In genomic region chr8:70364066-70364465, GRCm38 (mm10) we compare ENCODE assay signal across 10 mouse cellular contexts. TPM values are rescaled to one million over a fixed set of nuclear protein-coding genes. Genes with fewer than 3 reads are reported as not detected.
A peak's percentile ranks its signal among the peaks of the same experiment; 100 is the strongest.
DNase-seq lines count a peak whose midpoint lies in the region; ATAC-seq lines count a peak whose summit lies in the region.
"Had no signal": no experiment of that assay in that cellular context is flagged by ENCODE, and none has a peak within 500 bp of the region (broad histone marks: within the 10 kb centered on the region; RNA-seq: fewer than 3 reads in every experiment).

No protein-coding gene starts in this region.

- DNase-seq in embryo, embryonic 10.5 days (ENCODE audit: low spot score) = peak; percentile 37
- no peak for DNase-seq in embryo, embryonic 11 days
- DNase-seq in 3134 (ENCODE audit: extremely low read depth, insufficient read length, low spot score) (peak; percentile 66), liver (peak; percentile 47)
- peak; percentile 44 for DNase-seq in heart, postnatal 4 days
- no peak for DNase-seq in spleen, adult 18-20 months
- DNase-seq in thymus, postnatal 14 days = no peak
- DNase-seq: cerebellum, adult 2 months; forebrain, postnatal 0 days had no signal

- ATAC-seq in inflammation-experienced regulatory T-cells, adult 6 months = no peak
- ATAC-seq: forebrain, postnatal 0 days had no signal

RNA-seq across cellular contexts. Expression of gene Comp, which starts 9.3 kb away (rescaled TPM):
- total RNA-seq in heart, postnatal 4 days (2021) = 1 to 10 TPM; 2.5 to 2.6 TPM
- under 1 TPM in 2 of 3 experiments, not detected in 1; 0.24 to 0.40 TPM for polyA plus RNA-seq in inflammation-experienced regulatory T-cells, adult 6 months (2017; shearing (Covaris generic))

RNA-seq across cellular contexts. Expression of gene Upf1, which starts 11.0 kb away (rescaled TPM):
- total RNA-seq in heart, postnatal 4 days (2021) = 10 to 100 TPM; 44.1 to 45.9 TPM
- polyA plus RNA-seq in inflammation-experienced regulatory T-cells, adult 6 months (2017; shearing (Covaris generic)) = 10 to 100 TPM; 13.6 to 17.4 (median 14.2) TPM

RNA-seq across cellular contexts. Expression of gene Gdf1, which starts 34.4 kb away (rescaled TPM):
- total RNA-seq in heart, postnatal 4 days (2021) = under 1 TPM in 1 of 2 experiments, not detected in 1; 0.60 TPM
- polyA plus RNA-seq in inflammation-experienced regulatory T-cells, adult 6 months (2017; shearing (Covaris generic)) = under 1 TPM in 2 of 3 experiments, not detected in 1; 0.41 to 0.55 TPM

RNA-seq across cellular contexts. Expression of gene Cers1, which starts 48.5 kb away (rescaled TPM):
- under 1 TPM; 0.43 to 0.56 TPM for total RNA-seq in heart, postnatal 4 days (2021)
- not detected for polyA plus RNA-seq in inflammation-experienced regulatory T-cells, adult 6 months (2017; shearing (Covaris generic))

Comparison
In these comparisons a context has a peak if more than half of its experiments do, and no peak if none do; other contexts are left out.
1. DNase-seq: peak in embryo, embryonic 10.5 days (single experiment), 3134 (single experiment), heart, postnatal 4 days (single experiment) and liver (single experiment); none in embryo, embryonic 11 days (single experiment), spleen, adult 18-20 months (0 of 2) and thymus, postnatal 14 days (single experiment).